31 mouse cellular contexts compared by ENCODE assay signal in genomic region chr5:30554981-30555380, GRCm38 (mm10). TPM values are rescaled to one million over a fixed set of nuclear protein-coding genes. Genes with fewer than 3 reads are reported as not detected.
"Had no signal": no experiment of that assay in that cellular context is flagged by ENCODE, and none has a peak within 500 bp of the region (broad histone marks: within the 10 kb centered on the region; RNA-seq: fewer than 3 reads in every experiment).

No protein-coding gene starts in this region.

- DNase-seq: kidney, postnatal 25 days; layer of hippocampus, adult 9-11 months; liver; lung, adult 18-20 months; lung, postnatal 14 days; retina, postnatal 1 day; thymus, adult 2 months; thymus, postnatal 14 days; thymus, postnatal 4 days had no signal

- H3K4me3 ChIP-seq: layer of hippocampus, adult 2 months; limb, embryonic 10.5 days; limb, embryonic 13.5 days; liver, embryonic 12.5 days; liver, embryonic 15.5 days; lung, embryonic 15.5 days; midbrain, embryonic 15.5 days; myocyte; neural tube, embryonic 13.5 days had no signal

- H3K9me3 ChIP-seq: limb, embryonic 10.5 days; limb, embryonic 13.5 days; liver, embryonic 12.5 days; liver, embryonic 15.5 days; lung, embryonic 15.5 days; midbrain, embryonic 15.5 days; neural tube, embryonic 13.5 days had no signal

- H3K27ac ChIP-seq: kidney, postnatal 0 days; layer of hippocampus, adult 2 months; limb, embryonic 10.5 days; limb, embryonic 13.5 days; liver, embryonic 12.5 days; liver, embryonic 15.5 days; midbrain, embryonic 15.5 days; neural tube, embryonic 13.5 days; stomach, postnatal 0 days had no signal

- H3K4me1 ChIP-seq: liver, embryonic 12.5 days; liver, embryonic 15.5 days; midbrain, embryonic 15.5 days; neural tube, embryonic 13.5 days had no signal

- H3K9ac ChIP-seq: limb, embryonic 13.5 days; liver, embryonic 12.5 days; liver, embryonic 15.5 days; lung, embryonic 15.5 days; midbrain, embryonic 15.5 days; neural tube, embryonic 13.5 days had no signal

- H3K27me3 ChIP-seq: liver, embryonic 15.5 days; lung, embryonic 15.5 days; midbrain, embryonic 15.5 days; neural tube, embryonic 13.5 days had no signal

- H3K4me2 ChIP-seq: limb, embryonic 13.5 days; liver, embryonic 12.5 days; liver, embryonic 15.5 days; lung, embryonic 15.5 days; midbrain, embryonic 11.5 days; midbrain, embryonic 15.5 days; neural tube, embryonic 13.5 days had no signal

- H3K36me3 ChIP-seq: limb, embryonic 10.5 days; limb, embryonic 13.5 days; liver, embryonic 12.5 days; liver, embryonic 15.5 days; lung, embryonic 15.5 days; midbrain, embryonic 15.5 days; neural tube, embryonic 13.5 days had no signal

- ATAC-seq: liver, embryonic 12.5 days; midbrain, embryonic 15.5 days had no signal

RNA-seq across cellular contexts. Expression of gene Cib4, which starts 9.3 kb away (rescaled TPM):
- total RNA-seq: layer of hippocampus, adult 2 months; layer of hippocampus, postnatal 25 days; left cerebral cortex, adult 18-20 months; left cerebral cortex, postnatal 25 days; megakaryocyte progenitor cell, adult 5-6 weeks; megakaryocyte-erythroid progenitor cell, adult 5-6 weeks; neutrophil, adult 5-6 weeks had no signal
- polyA plus RNA-seq: kidney, postnatal 0 days; large intestine, adult 2 months; limb, embryonic 10.5 days; liver, embryonic 12.5 days; liver, embryonic 15.5 days; midbrain, embryonic 11.5 days; midbrain, embryonic 15.5 days; myocyte; neural tube, embryonic 13.5 days; small intestine, adult 2 months; spleen, adult 2 months; stomach, embryonic 14.5 days; thymus, adult 2 months had no signal

RNA-seq across cellular contexts. Expression of gene Kcnk3, which starts 33.0 kb away (rescaled TPM):
- total RNA-seq: megakaryocyte progenitor cell, adult 5-6 weeks; megakaryocyte-erythroid progenitor cell, adult 5-6 weeks; neutrophil, adult 5-6 weeks had no signal
